Comparison of ENCODE assay signal across 23 mouse cellular contexts in the genomic region with DNA sequence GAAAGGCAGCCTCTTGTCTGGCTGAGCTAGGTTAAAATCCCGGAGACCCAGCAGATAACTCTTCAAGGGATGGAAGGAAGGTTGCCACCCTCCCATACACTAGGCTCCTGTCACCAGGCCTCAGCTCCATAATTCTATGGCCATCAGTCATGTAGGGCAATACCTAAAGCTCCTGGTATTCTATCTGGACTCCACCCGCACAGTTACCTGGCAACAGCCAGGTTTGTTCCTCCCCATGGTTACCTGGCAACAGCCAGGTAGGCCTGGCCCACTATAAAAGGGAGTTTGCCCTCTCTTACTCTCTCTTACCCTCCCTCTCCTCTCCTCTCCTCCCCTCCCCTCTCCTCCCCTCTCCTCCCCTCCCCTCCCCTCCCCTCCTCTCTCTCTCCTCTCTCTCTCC.
DNase-seq lines count a peak whose midpoint lies in the region; TF ChIP-seq lines count a peak whose summit lies in the region.
"Had no signal": no experiment of that assay in that cellular context is flagged by ENCODE, and none has a peak within 500 bp of the region (broad histone marks: within the 10 kb centered on the region; RNA-seq: fewer than 3 reads in every experiment).

No protein-coding gene starts in this region.

- TF ChIP-seq POLR2A in testis, adult 2 months (IDR thresholded peaks at IDR 0.05; ENCODE audit: control insufficient read depth, low read depth, low read length), result peak; percentile 37; the same call in 1 of the 2 replicates

- peak overlapping the region; percentile 92 for H3K4me3 ChIP-seq in testis, adult 2 months (ENCODE audit: control insufficient read depth, low read depth, low read length)
- H3K4me3 ChIP-seq: embryonic facial prominence, embryonic 10.5 days; embryonic facial prominence, embryonic 12.5 days; erythroblast, embryonic 14.5 days; forebrain, embryonic 10.5 days; forebrain, embryonic 12.5 days had no signal

- H3K36me3 ChIP-seq in testis, adult 2 months (ENCODE audit: control insufficient read depth, insufficient read depth, low read length), result no peaks in the 10 kb centered on the region
- H3K36me3 ChIP-seq: embryonic facial prominence, embryonic 10.5 days; embryonic facial prominence, embryonic 12.5 days; forebrain, embryonic 10.5 days; forebrain, embryonic 12.5 days; G1E had no signal

- peak; percentile 77 for DNase-seq in heart, adult 11 months
- DNase-seq in heart, adult 8-10 months (ENCODE audit: low spot score), result no peak
- DNase-seq in testis, postnatal 14 days (ENCODE audit: low spot score), result no peak
- peak; percentile 59 for DNase-seq in large intestine, adult 2 months (ENCODE audit: low read depth, low spot score)
- DNase-seq in adrenal gland, adult 2 months, result no peak
- no peak for DNase-seq in cerebellum, postnatal 36 days
- DNase-seq: adrenal gland, postnatal 10 days; adrenal gland, postnatal 25 days; B cell, adult 2 months; cerebellum, adult 11 months; cerebellum, adult 18-20 months; cerebellum, adult 8-10 months; cerebellum, adult 9-11 months; cerebellum, postnatal 14 days had no signal

- no peak for TF ChIP-seq CTCF in testis, adult 2 months (IDR thresholded peaks at IDR 0.05; ENCODE audit: control insufficient read depth, insufficient read depth, insufficient replicate concordance, low read depth, low read length)

- 70% methylated on average over 2 of the region's 2 CpGs for whole genome bisulfite sequencing in large intestine, adult 2 months

- H3K27me3 ChIP-seq in testis, adult 2 months (ENCODE audit: control insufficient read depth, insufficient read depth, low read length), result no peaks in the 10 kb centered on the region
- H3K27me3 ChIP-seq: CH12.LX; embryonic facial prominence, embryonic 12.5 days; forebrain, embryonic 12.5 days; Patski had no signal

- no peak overlapping the region for H3K27ac ChIP-seq in testis, adult 2 months (ENCODE audit: control insufficient read depth, insufficient read depth, low read depth, low read length)
- H3K27ac ChIP-seq: embryonic facial prominence, embryonic 10.5 days; embryonic facial prominence, embryonic 12.5 days; forebrain, embryonic 10.5 days; forebrain, embryonic 12.5 days had no signal

- H3K4me1 ChIP-seq in testis, adult 2 months (ENCODE audit: control insufficient read depth, insufficient read depth, low read length), result peaks cover 5% of the 10 kb centered on the region
- H3K4me1 ChIP-seq: embryonic facial prominence, embryonic 10.5 days; embryonic facial prominence, embryonic 12.5 days; forebrain, embryonic 10.5 days; forebrain, embryonic 12.5 days had no signal

Comparison
In these comparisons a context has a peak if more than half of its experiments do, and no peak if none do; other contexts are left out.
1. DNase-seq: peak in heart, adult 11 months (single experiment) and large intestine, adult 2 months (single experiment); none in heart, adult 8-10 months (single experiment), testis, postnatal 14 days (single experiment), adrenal gland, adult 2 months (single experiment) and cerebellum, postnatal 36 days (0 of 2).